Mouse (Mus musculus): ENCODE data around the gene 6330409D20Rik.

The 6330409D20Rik gene

DNA sequence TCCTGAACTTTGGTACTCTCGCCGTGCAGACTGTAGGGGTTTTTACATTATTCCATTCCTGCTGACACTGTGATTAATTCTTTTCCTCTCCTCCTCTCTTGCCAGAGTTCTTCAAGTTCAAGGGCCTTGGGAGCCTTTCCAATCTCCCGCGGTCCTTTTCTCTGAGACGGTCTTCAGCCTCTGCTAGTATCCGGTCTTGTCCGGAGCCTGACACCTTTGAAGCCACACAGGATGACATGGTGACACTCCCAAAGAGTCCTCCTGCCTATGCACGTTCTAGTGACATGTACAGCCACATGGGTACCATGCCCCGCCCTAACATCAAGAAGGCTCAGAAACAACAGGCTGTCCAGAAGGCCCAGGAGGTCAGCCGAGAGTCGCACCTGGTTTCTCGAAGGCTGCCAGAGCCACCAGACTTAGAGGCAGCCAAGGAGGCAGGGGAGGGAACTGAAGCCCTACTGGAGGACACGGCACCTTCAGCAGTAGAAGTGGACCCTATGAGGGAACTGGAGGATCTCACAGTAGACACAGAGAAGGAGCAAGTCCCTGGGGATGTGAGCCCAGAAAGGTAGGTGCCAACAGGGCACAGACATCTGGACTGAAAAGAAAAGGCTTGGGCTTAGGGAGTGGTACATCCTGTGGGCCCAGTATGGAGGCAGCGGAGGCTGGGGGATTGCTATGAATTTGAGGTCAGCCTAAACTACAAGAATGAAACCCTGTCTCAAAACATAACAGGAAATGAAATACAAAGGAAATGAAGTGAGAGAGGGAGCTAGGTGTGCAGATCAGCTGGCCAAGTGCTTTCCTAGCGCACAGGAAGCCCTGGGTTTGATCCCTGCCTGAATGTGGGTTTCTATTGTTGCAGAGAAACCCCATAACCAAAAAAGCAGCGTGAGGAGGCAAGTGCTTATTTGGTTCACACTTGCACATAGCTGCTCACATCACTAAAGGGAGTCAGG, 15.7 kb downstream of the 6330409D20Rik start:
- no peak for DNase-seq (ENCODE audit: low read depth, low spot score)

DNA sequence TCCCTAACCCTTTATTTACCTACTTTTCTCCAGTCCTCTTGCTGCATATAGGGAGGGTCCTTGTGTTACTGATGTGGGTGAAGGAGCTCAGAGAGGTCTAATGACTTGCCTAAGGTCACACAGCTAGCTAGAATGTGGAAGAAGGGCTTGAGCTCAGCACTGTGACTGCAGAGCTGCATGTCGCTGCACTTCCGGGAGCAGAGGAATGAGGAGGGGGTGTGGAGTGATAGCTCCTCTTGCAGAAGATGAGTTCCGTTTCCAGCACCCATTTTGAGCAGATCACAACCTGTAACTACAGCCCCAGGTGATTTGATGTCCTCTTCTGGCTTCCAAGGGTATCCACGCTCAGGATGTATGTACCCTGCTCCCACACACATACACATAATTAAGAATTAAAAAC, 16.7 kb downstream of the 6330409D20Rik start:
- no peak for DNase-seq (ENCODE audit: low read depth, low spot score)

DNA sequence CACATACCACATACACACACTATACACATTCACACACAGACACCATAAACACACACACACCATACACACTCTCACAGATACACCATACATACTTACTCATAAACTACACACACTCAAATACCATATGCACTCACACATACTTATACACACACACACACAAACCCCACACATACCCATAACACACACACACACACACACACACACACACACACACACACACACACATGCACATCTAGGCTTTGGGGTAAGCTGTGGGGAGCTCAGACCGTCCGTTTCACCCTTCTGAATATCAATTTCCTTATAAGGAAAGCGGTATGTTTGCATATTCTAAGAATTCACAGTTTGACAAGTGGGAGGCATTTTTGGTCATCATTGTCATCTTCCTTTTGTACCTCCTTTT, 18.2 kb downstream of the 6330409D20Rik start:
- no peak for DNase-seq (ENCODE audit: low read depth, low spot score)

DNA sequence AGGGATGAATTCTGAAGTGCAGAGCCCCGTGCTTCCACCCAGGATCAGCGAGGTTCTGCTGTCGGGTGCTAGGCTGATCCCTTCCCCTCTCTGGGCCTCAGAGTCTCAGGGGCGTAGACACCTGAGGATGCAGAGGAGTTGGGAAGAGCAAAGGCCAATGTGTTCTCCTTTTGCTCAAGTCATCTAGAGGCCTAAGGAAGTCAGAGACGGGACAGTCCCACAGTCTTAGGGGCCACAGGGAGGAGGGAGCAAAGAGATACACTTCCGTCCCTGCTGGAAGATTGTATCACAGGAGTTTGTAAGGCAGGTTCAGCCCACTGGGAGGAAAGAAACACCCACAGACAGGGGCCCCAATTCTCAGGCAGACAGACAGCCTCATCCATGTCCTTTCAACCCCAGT, 18.8 kb downstream of the 6330409D20Rik start:
- DNase-seq (ENCODE audit: low read depth, low spot score): no peak

DNA sequence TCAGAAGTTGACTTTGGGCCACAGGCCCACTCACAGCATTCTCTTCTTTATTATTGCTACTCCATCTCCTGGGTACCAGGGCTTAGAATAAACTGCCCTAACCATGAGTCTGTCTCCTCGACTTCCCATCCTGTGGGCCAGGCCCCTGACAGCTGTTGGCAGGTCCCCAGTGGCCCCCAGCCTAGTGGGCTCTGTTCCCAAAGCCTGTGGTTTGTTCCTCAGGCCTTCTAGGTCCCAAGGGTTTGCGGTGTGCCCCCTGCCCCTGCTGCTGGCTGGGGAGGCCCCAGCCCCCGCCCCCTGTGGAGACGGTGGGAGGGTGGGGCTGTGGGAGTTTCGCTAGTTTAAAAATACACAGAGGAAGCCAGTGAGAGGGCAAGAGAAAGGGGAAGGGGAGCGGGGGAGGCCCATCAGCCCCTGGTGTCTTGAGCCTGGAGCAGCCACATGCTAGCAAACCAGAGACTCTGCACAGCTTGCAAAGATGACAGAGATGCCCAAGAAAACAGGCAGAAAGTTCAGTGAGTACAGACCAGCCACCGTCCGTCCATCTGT, 20.1 kb downstream of the 6330409D20Rik start, which contains the start of gene Sh2d3c:
TSS of gene Sh2d3c (plus strand) at position 375 of the 549 bp plus-strand sequence.
- DNase-seq (ENCODE audit: low read depth, low spot score): no peak

DNA sequence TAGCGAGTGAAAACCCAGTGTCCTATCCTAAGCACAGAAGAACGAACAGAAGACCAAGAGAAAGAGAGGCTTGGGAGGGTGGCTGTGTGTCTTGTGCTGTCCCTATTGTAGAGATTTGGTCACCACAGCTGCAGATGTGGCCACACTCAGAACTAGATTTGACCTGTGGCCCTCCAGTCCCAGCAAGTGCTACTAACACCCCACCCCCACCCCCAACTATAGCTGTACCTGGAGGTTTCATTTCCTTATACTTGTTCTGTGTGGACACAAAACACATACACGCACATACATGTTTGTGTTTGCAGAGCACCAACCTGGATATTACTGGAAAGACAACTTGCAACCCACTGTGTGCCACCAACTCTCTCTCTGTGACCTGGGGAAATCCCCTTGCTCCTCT, 20.8 kb downstream of the 6330409D20Rik start:
- DNase-seq (ENCODE audit: low read depth, low spot score): no peak

DNA sequence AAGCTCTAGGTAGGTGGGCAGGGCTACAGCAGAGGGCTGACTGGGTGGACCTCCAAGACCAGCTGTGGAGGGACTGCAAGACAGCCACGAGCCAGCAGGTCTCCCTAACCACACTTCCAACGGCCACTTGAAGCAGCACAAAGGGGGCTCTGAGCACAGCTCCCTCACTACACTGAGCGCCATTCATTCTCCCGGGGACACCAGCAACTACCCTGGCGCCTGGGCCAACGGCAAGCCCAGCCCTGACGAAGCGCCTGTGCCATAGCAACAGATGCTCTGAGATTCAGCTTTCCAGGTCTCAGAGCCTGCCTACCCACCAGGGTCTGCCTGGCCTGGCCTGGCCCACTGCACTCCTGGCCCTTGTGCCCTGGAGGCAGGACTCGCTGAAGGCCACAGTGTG, 22.1 kb downstream of the 6330409D20Rik start:
- peak; percentile 69 for DNase-seq (ENCODE audit: low read depth, low spot score)

DNA sequence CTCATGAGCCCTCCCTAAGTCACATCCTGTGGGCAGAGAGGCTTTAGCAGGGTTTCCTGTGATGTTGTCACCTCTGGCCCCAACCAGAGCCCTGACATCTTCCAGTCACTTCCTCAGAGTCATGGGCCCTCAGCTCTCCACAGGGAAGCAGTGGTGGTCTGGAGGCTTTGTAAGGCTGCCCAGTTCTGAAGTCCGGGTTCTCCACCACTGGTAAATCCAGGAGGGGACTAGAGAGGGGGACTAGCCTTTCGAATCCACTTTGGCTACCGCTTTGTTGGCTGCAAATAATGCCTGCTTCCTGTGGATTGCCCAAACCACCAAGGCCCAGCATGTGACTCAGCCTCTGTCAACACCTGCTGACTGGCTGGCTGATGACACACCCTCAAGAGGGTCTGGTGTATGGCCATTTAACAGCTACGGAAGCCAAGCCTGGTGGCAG, 25.8 kb downstream of the 6330409D20Rik start:
- DNase-seq (ENCODE audit: low read depth, low spot score): no peak

DNA sequence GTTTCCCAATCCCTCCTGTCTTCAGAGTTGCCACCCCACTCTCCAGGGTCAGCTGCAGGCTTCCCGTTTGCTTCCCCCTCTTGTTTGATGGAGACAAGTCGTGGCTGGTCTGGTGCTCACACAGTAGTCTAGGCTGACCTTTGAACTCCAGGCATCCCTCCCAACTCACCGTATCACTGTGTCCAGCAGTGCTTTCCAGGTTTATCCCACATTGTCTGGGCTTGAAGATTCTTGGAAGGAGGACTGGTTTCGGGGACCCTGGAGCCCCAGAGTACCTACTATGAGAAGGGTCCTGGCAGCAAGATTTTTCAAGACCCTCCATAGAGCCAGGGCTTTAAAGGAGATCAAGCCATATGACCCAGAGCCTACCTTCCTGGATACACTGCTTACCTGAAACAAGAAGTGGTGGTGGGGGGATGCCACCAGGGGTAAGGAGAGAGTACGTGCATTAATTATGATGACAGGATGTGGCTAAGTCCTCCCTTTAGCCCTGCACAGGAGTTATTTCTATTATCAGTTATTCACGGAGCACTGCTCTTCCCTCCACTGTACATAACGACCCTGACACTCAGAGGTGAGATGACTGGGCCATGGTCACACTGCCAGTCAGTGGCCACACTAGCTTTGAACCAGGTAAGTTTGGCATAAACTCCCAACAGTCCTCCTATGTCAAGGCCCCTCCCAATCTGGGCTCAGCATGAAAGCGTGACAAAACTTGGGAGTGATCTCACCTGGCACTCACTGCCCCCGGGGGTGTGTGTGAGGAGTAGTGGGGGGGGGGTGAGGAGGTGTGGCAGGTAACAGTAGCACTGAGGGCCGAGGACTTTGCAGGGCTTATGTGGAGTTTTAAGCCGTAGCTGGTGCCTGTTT, 26.5 kb downstream of the 6330409D20Rik start:
- no peak for DNase-seq (ENCODE audit: low read depth, low spot score)

DNA sequence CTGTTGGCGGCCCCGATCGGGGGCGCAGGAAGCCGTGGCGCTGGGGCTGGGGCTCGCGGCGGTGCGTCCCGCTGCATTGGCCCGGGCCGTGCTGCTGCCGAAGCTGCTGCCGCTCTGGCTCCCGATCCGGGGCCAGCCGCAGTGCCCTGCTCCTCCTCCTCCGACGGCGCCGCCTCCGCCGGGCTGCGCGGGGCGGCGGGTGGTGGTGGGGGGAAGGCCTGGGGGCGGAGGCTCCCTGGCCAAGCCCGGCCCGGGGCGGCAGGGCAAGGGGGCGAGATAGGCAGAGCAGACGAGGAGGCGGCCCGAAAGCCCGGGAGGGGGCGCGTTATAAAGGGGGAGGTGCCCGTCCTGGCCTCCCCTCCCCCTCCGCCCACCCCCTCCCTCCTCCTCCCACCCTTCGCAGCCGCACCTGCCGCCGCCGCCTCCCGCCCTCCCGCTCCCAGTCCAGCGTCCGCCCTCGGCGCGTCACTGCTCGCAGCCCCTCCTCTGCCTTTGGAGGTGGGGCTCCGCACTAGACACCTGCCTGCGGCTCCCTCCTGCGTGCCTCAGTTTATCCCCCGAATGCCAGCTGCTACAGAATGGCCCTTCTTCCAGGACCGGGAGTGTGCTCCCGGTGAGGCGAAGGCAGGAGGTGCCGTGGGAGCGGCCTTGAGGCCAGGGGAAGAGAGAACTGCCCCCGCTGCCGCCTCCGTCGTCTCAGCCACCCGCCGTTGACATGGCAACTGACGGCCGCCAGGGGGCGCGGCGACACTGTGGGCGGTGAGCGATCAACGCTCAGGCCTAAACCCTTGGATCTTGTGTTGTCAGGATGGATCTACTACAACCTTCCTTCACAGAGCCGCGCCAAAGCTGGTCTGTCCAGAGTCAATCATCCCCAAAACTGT, 27.6 kb downstream of the 6330409D20Rik start, which contains the start of gene Cdk9:
TSS of gene Cdk9 (minus strand) at position 143 of the 884 bp plus-strand sequence.
- DNase-seq (ENCODE audit: low read depth, low spot score): peak; percentile 95

DNA sequence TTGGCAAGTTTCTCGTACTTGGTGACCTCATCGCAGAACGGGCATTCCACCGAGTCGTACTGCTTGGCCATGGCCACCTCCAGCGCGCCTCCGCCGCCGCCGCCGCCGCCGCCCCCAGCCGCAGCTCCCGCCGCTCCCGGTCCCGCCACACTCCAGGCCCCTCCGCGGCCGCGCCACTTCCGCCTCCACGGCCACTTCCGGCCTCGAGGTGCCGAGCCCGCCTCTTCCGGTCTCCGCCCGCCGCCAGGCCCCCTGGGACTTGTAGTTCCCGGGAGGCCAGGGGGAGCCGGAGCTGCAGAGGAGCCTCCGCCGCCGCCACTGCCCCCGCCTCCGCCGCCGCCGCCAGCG, 28.3 kb downstream of the 6330409D20Rik start:
- DNase-seq (ENCODE audit: low read depth, low spot score): peak; percentile 96

DNA sequence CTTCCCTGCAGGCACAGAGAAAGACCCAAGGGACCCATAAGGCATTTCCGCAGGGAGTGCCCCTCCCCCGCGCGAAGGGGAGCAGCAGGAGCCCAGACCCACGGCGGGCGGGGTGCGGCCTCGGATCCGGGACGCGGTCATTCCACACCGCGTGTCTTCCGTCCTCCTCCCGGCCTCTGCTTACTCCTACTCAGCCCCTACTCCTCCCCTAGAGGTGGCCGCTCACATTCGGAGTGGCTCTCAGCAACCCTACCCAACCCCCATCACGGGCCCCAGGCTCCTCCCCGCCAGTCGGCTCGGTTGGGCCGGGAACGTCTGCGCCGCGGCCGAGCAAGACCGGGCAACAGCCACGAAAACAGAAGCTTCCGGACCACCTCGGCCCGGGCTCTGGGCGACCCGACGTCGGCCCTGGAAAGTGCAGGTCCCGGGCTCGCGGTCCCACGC, 28.7 kb downstream of the 6330409D20Rik start:
- DNase-seq (ENCODE audit: low read depth, low spot score): peak; percentile 34

DNA sequence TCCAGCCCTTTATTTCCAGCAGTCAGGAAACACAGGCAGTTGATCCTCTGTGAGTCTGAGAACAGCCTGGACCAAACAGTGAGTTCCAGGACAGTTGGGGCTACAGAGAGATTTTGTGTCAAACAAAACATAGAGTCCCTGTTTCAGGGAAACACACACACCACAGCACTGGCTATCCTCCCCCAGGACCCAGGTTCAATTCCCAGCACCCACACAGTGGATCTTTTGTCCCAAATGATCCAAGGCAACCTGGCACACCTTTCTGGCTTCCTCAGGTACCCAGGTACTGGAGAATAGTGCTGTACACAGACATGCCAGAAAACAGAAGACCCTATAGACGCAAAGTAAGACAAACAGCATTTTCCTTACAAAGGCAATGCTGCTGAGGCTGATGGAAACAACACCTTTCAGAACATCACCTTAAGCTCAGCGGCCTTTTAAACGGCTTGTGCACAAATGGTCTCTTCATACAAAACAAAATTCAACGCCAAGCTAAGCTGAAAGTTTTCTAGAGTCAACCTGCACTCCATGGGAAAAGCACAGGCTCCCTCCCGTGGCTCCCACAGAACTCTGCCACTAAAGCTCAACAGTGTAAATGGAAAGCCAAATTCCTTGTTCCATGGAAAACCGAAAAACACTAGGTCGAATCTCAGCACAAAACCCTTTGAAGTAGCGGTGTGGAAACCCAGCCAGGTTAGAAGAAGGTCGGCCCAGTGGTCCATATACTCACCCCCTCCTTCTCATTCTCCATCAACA, 29.3 kb downstream of the 6330409D20Rik start:
- DNase-seq (ENCODE audit: low read depth, low spot score): no peak

DNA sequence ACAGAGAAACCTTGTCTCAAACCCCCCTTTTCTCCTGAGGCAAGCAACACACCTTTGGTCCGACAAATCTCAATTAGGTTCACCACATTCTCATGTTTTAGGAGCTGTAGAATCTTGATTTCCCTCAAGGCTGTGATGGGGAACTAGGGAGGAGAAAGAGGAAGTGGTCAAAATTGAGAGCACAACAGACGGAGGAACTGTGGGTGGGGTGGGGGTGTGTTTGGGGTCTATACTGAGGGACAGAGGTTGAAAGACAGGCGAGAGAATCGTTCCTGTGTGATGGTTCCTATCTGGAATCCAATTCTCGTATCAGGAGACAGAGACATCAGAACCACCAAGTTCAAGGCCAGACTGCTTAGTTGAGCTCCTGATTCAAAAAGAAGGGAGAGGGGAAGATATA, 30.4 kb downstream of the 6330409D20Rik start:
- no peak for DNase-seq (ENCODE audit: low read depth, low spot score)

DNA sequence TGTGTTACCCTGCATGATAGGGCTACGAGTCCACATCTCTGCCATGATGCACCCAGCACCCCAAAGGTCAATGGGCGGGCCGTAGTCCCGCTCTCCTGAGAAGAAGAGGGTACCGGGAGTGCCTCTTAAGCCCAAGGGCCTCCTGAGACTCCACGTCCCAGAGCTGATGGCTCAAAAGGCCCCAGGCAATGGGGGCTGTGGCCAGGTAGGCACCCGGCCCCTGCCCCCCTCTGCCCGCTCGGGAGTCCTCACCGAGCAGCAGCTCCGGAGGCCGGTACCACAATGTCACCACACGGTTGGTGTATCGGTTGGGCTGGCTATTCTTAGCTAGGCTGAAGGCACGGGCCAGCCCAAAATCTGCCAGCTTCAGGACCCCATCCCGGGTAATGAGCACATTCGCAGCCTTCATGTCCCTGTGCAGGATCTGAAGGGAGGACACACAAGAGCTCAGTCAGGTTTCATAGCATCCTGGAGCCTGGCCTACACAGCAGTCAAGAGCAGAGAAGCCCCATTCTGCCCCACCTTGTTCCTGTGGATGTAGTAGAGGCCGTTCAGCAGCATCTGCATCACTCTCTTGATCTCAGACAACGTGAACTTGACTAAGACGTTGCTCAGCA, 31.2 kb downstream of the 6330409D20Rik start:
- no peak for DNase-seq (ENCODE audit: low read depth, low spot score)

DNA sequence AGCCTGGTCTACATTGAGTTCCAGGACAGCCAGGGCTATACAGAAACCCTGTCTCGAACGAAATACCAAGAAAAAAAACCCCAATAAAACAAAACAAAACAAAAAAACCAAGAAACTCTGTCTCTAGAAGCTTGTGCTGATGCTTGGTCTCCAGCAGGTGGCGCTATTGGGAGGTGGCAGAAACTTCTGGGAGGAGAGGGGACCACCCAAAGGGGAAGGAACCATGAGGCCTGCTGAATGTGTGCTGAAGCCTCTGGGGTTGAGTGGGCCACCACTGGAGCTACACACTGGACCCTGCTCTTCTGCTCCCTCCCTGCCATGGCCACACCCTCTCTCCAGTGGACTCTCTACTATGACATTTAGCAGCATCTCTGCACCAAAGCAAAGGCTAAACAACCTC, 32.2 kb downstream of the 6330409D20Rik start:
- DNase-seq (ENCODE audit: low read depth, low spot score): peak; percentile 72

DNA sequence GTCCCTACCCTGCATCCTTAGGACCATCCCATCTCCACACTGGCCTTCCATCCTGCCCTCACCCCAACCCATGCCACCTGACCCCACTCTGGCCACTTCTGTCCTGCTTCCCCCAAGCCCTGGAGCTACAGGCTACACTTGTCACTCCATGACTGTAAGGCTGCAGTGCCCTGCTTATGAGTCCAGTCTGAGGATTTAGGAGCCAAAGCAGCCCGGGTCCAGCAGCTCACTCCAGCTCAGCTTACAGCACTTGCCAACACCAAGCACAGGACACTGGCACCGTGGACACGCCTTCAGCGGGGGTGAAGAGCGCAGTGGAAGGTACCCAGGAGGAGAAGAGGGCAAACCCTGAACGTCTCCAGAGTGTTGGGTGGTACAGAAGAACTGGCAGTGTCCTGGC, 33.8 kb downstream of the 6330409D20Rik start:
- DNase-seq (ENCODE audit: low read depth, low spot score): no peak

DNA sequence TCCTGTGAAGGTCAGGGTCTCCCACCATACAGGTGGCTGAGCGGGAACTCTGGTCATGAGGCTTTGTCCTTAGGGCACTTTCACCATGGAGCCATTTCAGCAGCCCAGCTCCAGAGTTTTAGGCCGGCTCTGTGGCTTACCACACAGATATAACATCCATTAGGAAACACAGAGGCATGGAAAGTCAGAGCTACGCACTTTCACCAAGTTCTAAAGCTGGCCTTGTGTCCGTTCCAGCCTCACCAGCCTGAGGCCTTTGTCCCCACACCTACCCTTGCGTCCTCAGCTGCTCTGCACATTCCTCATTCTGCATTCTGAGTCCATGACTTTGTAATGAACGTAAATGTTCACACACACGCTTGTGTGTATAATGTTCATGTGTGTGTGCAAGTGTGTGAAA, 35.8 kb downstream of the 6330409D20Rik start:
- DNase-seq (ENCODE audit: low read depth, low spot score): no peak

DNA sequence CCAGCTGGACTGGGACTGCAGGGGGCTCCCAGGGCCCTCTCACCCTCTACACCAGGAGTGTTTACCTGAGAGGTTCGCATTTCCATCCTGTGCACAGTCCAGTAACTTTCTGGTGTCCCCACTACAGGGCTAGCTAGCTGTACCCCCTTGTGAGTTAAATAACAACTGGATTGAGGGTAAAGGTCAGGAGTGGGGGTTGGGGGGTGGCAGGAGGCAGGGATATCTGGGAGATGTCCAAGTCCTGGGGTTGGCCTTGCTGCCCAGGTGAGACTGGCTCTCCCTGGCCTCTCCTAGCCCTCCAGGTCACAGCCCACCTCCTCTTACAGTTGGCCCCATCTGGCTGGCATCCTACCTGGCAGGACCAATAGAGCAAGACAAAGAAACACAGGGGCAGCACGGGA, 36.8 kb downstream of the 6330409D20Rik start, which contains the start of gene Fpgs:
TSS of gene Fpgs (minus strand) at position 125 of the 401 bp plus-strand sequence.
- DNase-seq (ENCODE audit: low read depth, low spot score): no peak

DNA sequence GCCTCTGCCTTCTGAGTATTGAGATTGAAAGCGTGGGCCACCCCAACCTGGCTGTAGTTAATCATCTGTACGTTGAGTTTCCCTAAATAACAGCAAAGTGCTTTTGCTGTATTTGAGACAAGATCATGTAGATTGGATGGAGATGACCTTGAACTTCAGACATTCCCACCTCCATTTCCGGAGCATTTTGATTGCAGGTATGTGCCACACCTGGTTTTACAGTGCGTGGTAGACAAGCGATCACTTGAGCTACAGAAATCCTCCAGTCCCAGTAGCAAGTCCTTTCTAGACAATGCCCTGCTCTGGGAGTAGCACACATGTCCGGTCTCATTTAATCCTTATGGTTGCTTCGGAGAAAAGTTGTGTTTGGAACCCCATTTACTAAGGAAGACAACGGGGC, 37.8 kb downstream of the 6330409D20Rik start:
- no peak for DNase-seq (ENCODE audit: low read depth, low spot score)

Data from brain, adult 2 months (tissue).